Mouse (Mus musculus): Measurements from ENCODE around the gene Paqr3.

DNA sequence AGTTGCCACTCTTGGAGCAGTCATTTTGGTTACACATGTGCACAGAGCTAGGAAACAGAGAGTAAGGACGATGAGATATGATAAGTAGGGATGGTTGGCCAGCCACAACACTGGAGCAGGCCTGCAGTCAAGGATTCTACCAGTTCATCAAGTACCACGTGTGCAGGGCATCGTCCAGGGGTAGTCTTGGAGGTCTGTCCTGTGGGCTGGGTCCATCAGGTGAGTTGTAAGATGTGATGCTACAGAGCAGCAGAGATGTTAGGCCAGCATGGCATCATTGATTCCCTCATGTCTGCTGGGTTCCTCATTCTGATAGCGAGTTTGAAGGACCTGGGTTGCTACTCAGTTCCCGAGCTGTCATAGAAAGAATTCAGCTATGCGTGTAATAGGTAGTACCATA is 26.3 kb downstream of the Paqr3 start:
- TF ChIP-seq CTCF (IDR thresholded peaks at IDR 0.05; ENCODE audit: low read depth) (no peak), EP300 (optimal IDR thresholded peaks at IDR 0.05) (no peak)

Measured in stomach, postnatal 0 days (tissue).